Mouse (Mus musculus) myocyte (in vitro differentiated cells): ENCODE results near the gene Rpl23. TPM values are rescaled to one million over a fixed set of nuclear protein-coding genes. Genes with fewer than 3 reads are reported as not detected.

Source experiments
- H3K27me3 ChIP-seq: one replicate; pipeline ENCODE4 v1.6.1; 2011; ENCODE audit not compliant: control insufficient read depth, insufficient read depth, insufficient read length
- H3K36me3 ChIP-seq: one replicate; pipeline ENCODE4 v1.6.1; 2011; ENCODE audit not compliant: control insufficient read depth, insufficient read depth
- H3K4me2 ChIP-seq: one replicate; pipeline ENCODE4 v1.6.1; 2011; ENCODE audit warnings: low read depth, control low read depth
- H3K4me3 ChIP-seq: one replicate; pipeline ENCODE4 v1.5.1; 2011; ENCODE audit warnings: mild to moderate bottlenecking, control low read depth, moderate library complexity
- H3K79me2 ChIP-seq: one replicate; pipeline ENCODE4 v1.6.1; 2011; ENCODE audit not compliant: control insufficient read depth, insufficient read depth
- H3ac ChIP-seq: one replicate; pipeline ENCODE4 v1.6.1; 2011; ENCODE audit not compliant: control insufficient read depth, insufficient read length
- CEBPB ChIP-seq: IDR thresholded peaks from 2 replicates; pipeline ENCODE4 v1.6.1; 2011; ENCODE audit warnings: mild to moderate bottlenecking, moderate library complexity; ENCODE audit not compliant: poor library complexity, insufficient read depth, severe bottlenecking
- E2F4 ChIP-seq: IDR thresholded peaks from one replicate; pipeline ENCODE4 v1.6.1; 2011; ENCODE audit warnings: mild to moderate bottlenecking, control low read depth, moderate library complexity; ENCODE audit not compliant: insufficient read depth
- MAX ChIP-seq: IDR thresholded peaks from one replicate; pipeline ENCODE4 v1.6.1; 2011; ENCODE audit warnings: low read depth, mild to moderate bottlenecking, control low read depth
- MYOD1 ChIP-seq, 3 experiments: IDR thresholded peaks; one replicate each; pipeline ENCODE4 v1.6.1; 2011; ENCODE audit warnings: control low read depth in 2 of 3, low read depth in 2 of 3, mild to moderate bottlenecking in 2 of 3, moderate library complexity in 1 of 3; ENCODE audit not compliant: insufficient read length in 2 of 3, control insufficient read depth in 1 of 3
- MYOG ChIP-seq, 3 experiments: IDR thresholded peaks; one replicate each; pipeline ENCODE4 v1.6.1; 2011; ENCODE audit warnings: control low read depth in 2 of 3, low read depth in 2 of 3, mild to moderate bottlenecking in 2 of 3; ENCODE audit not compliant: insufficient read length in 2 of 3, control insufficient read depth in 1 of 3, insufficient read depth in 1 of 3
- POLR2A ChIP-seq: IDR thresholded peaks from one replicate; pipeline ENCODE4 v1.6.1; 2011; ENCODE audit warnings: low read depth, mild to moderate bottlenecking, control low read depth, moderate library complexity; ENCODE audit not compliant: insufficient read length
- POLR2AphosphoS2 ChIP-seq: IDR thresholded peaks from one replicate; pipeline ENCODE4 v1.6.1; 2011; ENCODE audit warnings: low read depth, control low read depth; ENCODE audit not compliant: insufficient read length
- REST ChIP-seq: IDR thresholded peaks from one replicate; pipeline ENCODE4 v1.6.1; 2011; ENCODE audit warnings: mild to moderate bottlenecking, control low read depth, moderate library complexity; ENCODE audit not compliant: insufficient read depth, insufficient read length
- SRF ChIP-seq: IDR thresholded peaks from one replicate; pipeline ENCODE4 v1.6.1; 2011; ENCODE audit warnings: low read depth; ENCODE audit not compliant: control insufficient read depth, insufficient read length
- TCF12 ChIP-seq: IDR thresholded peaks from one replicate; pipeline ENCODE4 v1.6.1; 2011; ENCODE audit warnings: mild to moderate bottlenecking, control low read depth; ENCODE audit not compliant: poor library complexity, insufficient read depth, severe bottlenecking
- TCF3 ChIP-seq: IDR thresholded peaks from one replicate; pipeline ENCODE4 v1.6.1; 2011; ENCODE audit warnings: low read depth, control low read depth; ENCODE audit not compliant: insufficient read length
- USF1 ChIP-seq: IDR thresholded peaks from one replicate; pipeline ENCODE4 v1.6.1; 2011; ENCODE audit warnings: low read depth, mild to moderate bottlenecking, control low read depth, moderate library complexity
- polyA plus RNA-seq: library from polyadenylated mRNA; unstranded; fragments of >200 nt; fragmentation: generic; extraction: Trizol; gene quantifications from one replicate; pipeline ENCODE4 v1.2.1, GENCODE M21; 2012; ENCODE audit warnings: missing spikeins

Rpl23 gene
- polyA plus RNA-seq, 1 experiment, result 1,321 TPM

- H3K4me2 ChIP-seq, result no peak overlapping the region
- no peaks in the 10 kb centered on the region for H3K79me2 ChIP-seq
- TF ChIP-seq TCF3, result no peak
- no peak overlapping the region for H3K4me3 ChIP-seq
- no peaks in the 10 kb centered on the region for H3K27me3 ChIP-seq
- no peak overlapping the region for H3ac ChIP-seq
- peaks cover 44% of the 10 kb centered on the region for H3K36me3 ChIP-seq
Observed at GRCm38 (mm10) chr11:97753277-97753676, 29.0 kb downstream of the Rpl23 start.

DNA sequence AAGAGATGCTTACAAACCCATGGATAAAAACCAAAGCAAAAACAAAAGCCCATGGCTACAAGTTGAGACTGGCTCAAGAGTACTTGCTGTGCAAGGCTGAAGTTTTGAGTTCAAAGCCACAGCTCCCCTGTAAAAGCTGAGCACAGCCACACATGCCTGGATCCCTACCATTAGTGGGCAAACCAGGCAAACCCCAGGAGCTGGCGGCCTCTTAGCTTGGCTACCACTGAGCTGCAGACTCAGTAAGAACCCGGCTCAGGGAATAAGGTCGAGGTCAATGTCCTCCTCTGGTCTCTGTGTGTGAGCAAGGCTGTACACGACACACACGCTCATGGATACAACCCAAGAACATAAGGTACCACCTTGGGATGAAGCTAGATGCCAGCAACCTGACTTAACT is 33.7 kb downstream of the Rpl23 start:
- no peak for TF ChIP-seq REST
- no peak for TF ChIP-seq TCF12
- TF ChIP-seq CEBPB, result no peak
- TF ChIP-seq SRF, result no peak
- no peak for TF ChIP-seq TCF3
- no peak for TF ChIP-seq POLR2A
- TF ChIP-seq USF1, result no peak
- no peak for TF ChIP-seq E2F4
- no peak for TF ChIP-seq MAX
- peaks cover 8% of the 10 kb centered on the region for H3K79me2 ChIP-seq
- peaks cover 23% of the 10 kb centered on the region for H3K36me3 ChIP-seq

DNA sequence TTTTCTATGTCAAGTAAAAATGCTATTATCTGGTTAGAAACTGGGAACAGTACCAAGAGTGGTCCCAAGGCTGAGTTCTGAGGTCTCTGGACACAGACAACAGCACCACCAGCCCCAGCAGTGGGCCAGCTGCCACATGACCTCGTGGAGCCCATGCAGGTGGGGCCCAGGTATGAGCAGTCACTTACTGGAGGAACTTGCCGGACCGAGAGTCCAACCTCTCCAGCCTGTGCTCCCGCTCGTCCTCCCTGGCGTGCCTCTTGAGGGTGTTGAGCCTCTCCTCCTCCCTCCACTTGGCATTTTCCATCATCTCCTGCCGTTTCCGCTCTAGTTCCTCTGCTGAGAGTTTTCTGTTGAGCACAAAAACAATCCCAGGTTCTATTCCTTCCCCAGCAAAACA is 34.5 kb downstream of the Rpl23 start:
- no peak overlapping the region for H3K4me3 ChIP-seq
- H3ac ChIP-seq, result no peak overlapping the region
- no peak for TF ChIP-seq TCF3
- TF ChIP-seq MYOD1 (IDR thresholded peaks at IDR 0.05; ENCODE audit: control insufficient read depth in 1 of 3, insufficient read length in 2 of 3, low read depth in 2 of 3), result no peak
- peaks cover 17% of the 10 kb centered on the region for H3K36me3 ChIP-seq
- no peak overlapping the region for H3K4me2 ChIP-seq
- no peaks in the 10 kb centered on the region for H3K27me3 ChIP-seq
- peaks cover 15% of the 10 kb centered on the region for H3K79me2 ChIP-seq

More for the DNA sequence above, 33.7 kb downstream of the Rpl23 start:
- no peak overlapping the region for H3K4me3 ChIP-seq
- no peak overlapping the region for H3K4me2 ChIP-seq
- no peaks in the 10 kb centered on the region for H3K27me3 ChIP-seq
- no peak overlapping the region for H3ac ChIP-seq

GRCm38 (mm10) chr11:97745331-97745721 is 36.9 kb downstream of the Rpl23 start:
- Histone ChIP-seq H3K27me3 (no peaks in the 10 kb centered on the region), H3K4me3 (peak overlapping the region; percentile 44)
- peak; percentile 41 for TF ChIP-seq E2F4
- TF ChIP-seq MYOD1 (IDR thresholded peaks at IDR 0.05; ENCODE audit: control insufficient read depth in 1 of 3, insufficient read length in 2 of 3, low read depth in 2 of 3), result peak in 1 of 3 experiments; percentile 18
- no peak for TF ChIP-seq CEBPB

DNA sequence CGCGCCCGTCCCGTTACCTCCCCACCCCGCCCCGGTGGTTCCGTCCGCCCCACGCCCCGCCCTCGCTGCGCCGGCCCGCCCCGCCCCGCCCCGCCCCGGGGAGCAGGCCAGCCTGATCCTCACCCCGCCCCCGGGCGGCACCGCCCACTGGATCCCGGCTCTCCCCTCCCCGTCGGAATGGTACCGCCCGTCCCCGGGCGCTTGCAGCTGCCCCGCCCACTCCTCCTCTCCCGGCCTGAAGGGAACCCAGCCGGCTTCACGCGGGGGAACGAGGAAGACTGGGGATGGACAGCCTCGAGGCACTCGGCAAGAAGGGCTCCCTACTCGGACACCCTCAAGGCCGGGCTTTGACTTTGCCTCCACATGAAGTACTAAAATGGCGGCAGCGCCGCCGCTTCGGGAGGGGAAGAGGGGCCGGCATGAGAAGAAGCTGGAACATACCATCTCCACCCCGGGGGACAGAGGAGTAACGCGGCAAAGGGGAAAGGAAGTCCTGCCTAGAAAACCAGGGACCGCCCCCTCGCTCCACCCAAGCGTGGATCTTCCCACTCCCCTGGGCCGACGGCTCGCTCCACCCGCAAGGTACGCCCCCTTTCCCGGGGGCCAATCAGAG is 37.4 kb downstream of the Rpl23 start:
- TF ChIP-seq MYOG (IDR thresholded peaks at IDR 0.05; ENCODE audit: control insufficient read depth in 1 of 3, insufficient read depth in 1 of 3, insufficient read length in 2 of 3, low read depth in 2 of 3) (peak in 1 of 3 experiments; percentile 47), MYOD1 (IDR thresholded peaks at IDR 0.05; ENCODE audit: control insufficient read depth in 1 of 3, insufficient read length in 2 of 3, low read depth in 2 of 3) (peak in 1 of 3 experiments; percentile 9), POLR2AphosphoS2 (peak; percentile 87), SRF (no peak)
- H3ac ChIP-seq, result peak overlapping the region; percentile 57
- peak overlapping the region; percentile 86 for H3K4me2 ChIP-seq
- peak overlapping the region; percentile 44 for H3K4me3 ChIP-seq
- H3K79me2 ChIP-seq, result peaks cover 44% of the 10 kb centered on the region
- no peaks in the 10 kb centered on the region for H3K27me3 ChIP-seq
- peaks cover 6% of the 10 kb centered on the region for H3K36me3 ChIP-seq

More at GRCm38 (mm10) chr11:97745331-97745721, 36.9 kb downstream of the Rpl23 start:
- Histone ChIP-seq H3K79me2 (peaks cover 39% of the 10 kb centered on the region), H3ac (peak overlapping the region; percentile 57), H3K4me2 (peak overlapping the region; percentile 86), H3K36me3 (peaks cover 9% of the 10 kb centered on the region)

- Histone ChIP-seq H3K79me2 (peaks cover 51% of the 10 kb centered on the region), H3K27me3 (no peaks in the 10 kb centered on the region), H3ac (peak within 1 kb of the TSS; percentile 57), H3K4me2 (peak within 1 kb of the TSS; percentile 95), H3K4me3 (peak within 1 kb of the TSS; percentile 44), H3K36me3 (peaks cover 6% of the 10 kb centered on the region)
- TF ChIP-seq MYOG (IDR thresholded peaks at IDR 0.05; ENCODE audit: control insufficient read depth in 1 of 3, insufficient read depth in 1 of 3, insufficient read length in 2 of 3, low read depth in 2 of 3) (peak in 2 of 3 experiments; percentile 13 to 16), POLR2AphosphoS2 (peak; percentile 56), MYOD1 (IDR thresholded peaks at IDR 0.05; ENCODE audit: control insufficient read depth in 1 of 3, insufficient read length in 2 of 3, low read depth in 2 of 3) (peak in 1 of 3 experiments; percentile 21), E2F4 (no peak), SRF (no peak), MAX (peak; percentile 33), POLR2A (peak; percentile 59)
Observed at GRCm38 (mm10) chr11:97744063-97744717, 38.0 kb downstream of the Rpl23 start, which contains the start of gene Pip4k2b. Pip4k2b (minus strand) TSS chr11:97744704.
